Mouse (Mus musculus) bone marrow macrophage, adult 2 months (primary cell): ENCODE results near the gene Gcdh.

Source experiments
- CTCF ChIP-seq: IDR thresholded peaks from 2 replicates; pipeline ENCODE4 v1.5.1; 2012; ENCODE audit warnings: low read depth, mild to moderate bottlenecking, low read length, moderate library complexity
- POLR2A ChIP-seq: IDR thresholded peaks from 2 replicates; pipeline ENCODE4 v1.6.1; 2012; ENCODE audit warnings: mild to moderate bottlenecking, low read depth, low read length, borderline replicate concordance

DNA sequence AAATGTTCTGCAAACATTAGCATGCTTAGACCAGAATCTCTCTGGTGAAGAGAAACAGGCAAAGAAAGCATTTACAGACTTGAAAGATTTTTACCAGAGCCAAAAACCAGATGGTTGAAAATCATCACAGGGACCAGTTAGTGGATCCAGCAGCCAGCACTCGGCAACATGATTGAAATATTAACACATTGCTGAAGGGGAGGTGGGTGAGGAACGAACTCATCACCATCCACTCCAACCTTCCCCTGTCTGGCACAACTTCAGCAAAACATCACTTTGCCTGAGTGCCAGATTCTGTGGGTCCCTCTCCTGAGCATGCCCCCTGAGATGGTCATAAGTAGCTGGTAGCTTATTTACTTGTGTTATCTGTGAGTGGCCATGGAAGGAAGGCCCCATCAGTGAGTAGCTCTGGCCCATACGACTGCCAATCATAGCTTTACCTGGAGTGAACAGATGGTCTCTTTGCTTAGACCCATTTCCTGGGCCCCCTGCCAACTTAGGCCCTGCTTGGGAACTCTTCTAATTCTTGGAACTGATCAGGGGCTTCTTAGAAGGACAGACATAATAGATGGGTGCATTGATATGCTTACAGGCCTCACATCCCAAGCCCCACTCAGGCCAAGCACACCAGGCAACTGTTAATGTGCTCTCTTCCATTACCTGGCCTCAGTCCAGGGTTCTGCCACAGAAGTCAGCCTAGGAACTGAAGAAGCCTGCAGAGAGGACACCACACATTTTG is 16.3 kb downstream of the Gcdh start:
- TF ChIP-seq CTCF (no peak), POLR2A (no peak)
